Mouse (Mus musculus): ENCODE results near the gene Cubn. TPM values are rescaled to one million over a fixed set of nuclear protein-coding genes. Genes with fewer than 3 reads are reported as not detected.

Cubn gene
- polyA plus RNA-seq, 1 experiment from 2014 or later = 0.40 TPM

- WGBS = 42% methylated on average over 2 of the region's 2 CpGs
- H3K4me3 ChIP-seq (ENCODE audit: low read length) = no peak overlapping the region
- H3K9me3 ChIP-seq (ENCODE audit: control insufficient read depth, low read length) = no peaks in the 10 kb centered on the region
- peak; percentile 28; the same call in 1 of the 2 replicates for ATAC-seq
- H3K4me1 ChIP-seq (ENCODE audit: control insufficient read depth, insufficient read depth, low read depth, low read length) = no peaks in the 10 kb centered on the region
- no peaks in the 10 kb centered on the region for H3K27me3 ChIP-seq (replicated peaks; ENCODE audit: control insufficient read depth, insufficient read depth, low read length)
- H3K4me2 ChIP-seq (ENCODE audit: low read length) = no peak overlapping the region
- H3K27ac ChIP-seq (ENCODE audit: low read depth, low read length) = no peak overlapping the region
- H3K9ac ChIP-seq (ENCODE audit: low read depth, low read length) = no peak overlapping the region
- no peaks in the 10 kb centered on the region for H3K36me3 ChIP-seq (ENCODE audit: control insufficient read depth, insufficient read depth, low read length)
These were observed 35.5 kb upstream of the Cubn start for GRCm38 (mm10) chr2:13527125-13527524.

GRCm38 (mm10) chr2:13526205-13526604 is 34.6 kb upstream of the Cubn start:
- no peaks in the 10 kb centered on the region for H3K36me3 ChIP-seq (ENCODE audit: control insufficient read depth, insufficient read depth, low read length)
- no peaks in the 10 kb centered on the region for H3K4me1 ChIP-seq (ENCODE audit: control insufficient read depth, insufficient read depth, low read depth, low read length)
- H3K9ac ChIP-seq (ENCODE audit: low read depth, low read length) = no peak overlapping the region
- H3K27me3 ChIP-seq (replicated peaks; ENCODE audit: control insufficient read depth, insufficient read depth, low read length) = no peaks in the 10 kb centered on the region
- H3K9me3 ChIP-seq (ENCODE audit: control insufficient read depth, low read length) = no peaks in the 10 kb centered on the region
- no peak overlapping the region for H3K27ac ChIP-seq (ENCODE audit: low read depth, low read length)
- ATAC-seq = no peak
- H3K4me2 ChIP-seq (ENCODE audit: low read length) = no peak overlapping the region
- no peak overlapping the region for H3K4me3 ChIP-seq (ENCODE audit: low read length)
- WGBS = 89% methylated on average over 2 of the region's 2 CpGs

GRCm38 (mm10) chr2:13523540-13524456 is 32.2 kb upstream of the Cubn start:
- no peak overlapping the region for H3K27ac ChIP-seq (ENCODE audit: low read depth, low read length)
- H3K9me3 ChIP-seq (ENCODE audit: control insufficient read depth, low read length) = no peaks in the 10 kb centered on the region
- H3K9ac ChIP-seq (ENCODE audit: low read depth, low read length) = no peak overlapping the region
- H3K4me3 ChIP-seq (ENCODE audit: low read length) = no peak overlapping the region
- no peaks in the 10 kb centered on the region for H3K4me1 ChIP-seq (ENCODE audit: control insufficient read depth, insufficient read depth, low read depth, low read length)
- no peak overlapping the region for H3K4me2 ChIP-seq (ENCODE audit: low read length)
- ATAC-seq = peak; percentile 63; the same call in 1 of the 2 replicates
- 70% methylated on average over 8 of the region's 8 CpGs for WGBS
- H3K27me3 ChIP-seq (replicated peaks; ENCODE audit: control insufficient read depth, insufficient read depth, low read length) = no peaks in the 10 kb centered on the region
- H3K36me3 ChIP-seq (ENCODE audit: control insufficient read depth, insufficient read depth, low read length) = peaks cover 5% of the 10 kb centered on the region; the same call in 1 of the 2 replicates

GRCm38 (mm10) chr2:13522106-13522505 is 30.5 kb upstream of the Cubn start:
- Histone ChIP-seq H3K4me2 (ENCODE audit: low read length) (no peak overlapping the region), H3K9me3 (ENCODE audit: control insufficient read depth, low read length) (no peaks in the 10 kb centered on the region), H3K27ac (ENCODE audit: low read depth, low read length) (no peak overlapping the region), H3K4me1 (ENCODE audit: control insufficient read depth, insufficient read depth, low read depth, low read length) (no peaks in the 10 kb centered on the region), H3K9ac (ENCODE audit: low read depth, low read length) (no peak overlapping the region), H3K27me3 (replicated peaks; ENCODE audit: control insufficient read depth, insufficient read depth, low read length) (no peaks in the 10 kb centered on the region), H3K36me3 (ENCODE audit: control insufficient read depth, insufficient read depth, low read length) (peaks cover 9% of the 10 kb centered on the region; the same call in 1 of the 2 replicates), H3K4me3 (ENCODE audit: low read length) (no peak overlapping the region)
- no peak for ATAC-seq
- 41% methylated on average over 8 of the region's 8 CpGs for WGBS

- H3K9me3 ChIP-seq (ENCODE audit: control insufficient read depth, low read length) = no peaks in the 10 kb centered on the region
- H3K4me3 ChIP-seq (ENCODE audit: low read length) = no peak overlapping the region
- H3K4me1 ChIP-seq (ENCODE audit: control insufficient read depth, insufficient read depth, low read depth, low read length) = no peaks in the 10 kb centered on the region
- peaks cover 14% of the 10 kb centered on the region; the same call in 1 of the 2 replicates for H3K36me3 ChIP-seq (ENCODE audit: control insufficient read depth, insufficient read depth, low read length)
- ATAC-seq = no peak
- WGBS = 64% methylated on average over 4 of the region's 4 CpGs
- no peak overlapping the region for H3K9ac ChIP-seq (ENCODE audit: low read depth, low read length)
- H3K4me2 ChIP-seq (ENCODE audit: low read length) = no peak overlapping the region
- H3K27ac ChIP-seq (ENCODE audit: low read depth, low read length) = no peak overlapping the region
- H3K27me3 ChIP-seq (replicated peaks; ENCODE audit: control insufficient read depth, insufficient read depth, low read length) = no peaks in the 10 kb centered on the region
These were observed 23.3 kb upstream of the Cubn start for GRCm38 (mm10) chr2:13514949-13515348.

GRCm38 (mm10) chr2:13502717-13503116 is 11.1 kb upstream of the Cubn start:
- WGBS = 94% methylated on average over 2 of the region's 2 CpGs
- Histone ChIP-seq H3K4me2 (ENCODE audit: low read length) (no peak overlapping the region), H3K9me3 (ENCODE audit: control insufficient read depth, low read length) (no peaks in the 10 kb centered on the region)

GRCm38 (mm10) chr2:13501553-13501952 is 9.9 kb upstream of the Cubn start:
- Histone ChIP-seq H3K27ac (ENCODE audit: low read depth, low read length) (no peak overlapping the region), H3K4me2 (ENCODE audit: low read length) (no peak overlapping the region), H3K4me3 (ENCODE audit: low read length) (no peak overlapping the region), H3K9ac (ENCODE audit: low read depth, low read length) (no peak overlapping the region), H3K4me1 (ENCODE audit: control insufficient read depth, insufficient read depth, low read depth, low read length) (no peaks in the 10 kb centered on the region), H3K27me3 (replicated peaks; ENCODE audit: control insufficient read depth, insufficient read depth, low read length) (no peaks in the 10 kb centered on the region), H3K36me3 (ENCODE audit: control insufficient read depth, insufficient read depth, low read length) (no peaks in the 10 kb centered on the region), H3K9me3 (ENCODE audit: control insufficient read depth, low read length) (no peaks in the 10 kb centered on the region)
- 36% methylated on average over 5 of the region's 5 CpGs for WGBS
- no peak for ATAC-seq

More at GRCm38 (mm10) chr2:13502717-13503116, 11.1 kb upstream of the Cubn start:
- Histone ChIP-seq H3K36me3 (ENCODE audit: control insufficient read depth, insufficient read depth, low read length) (no peaks in the 10 kb centered on the region), H3K4me3 (ENCODE audit: low read length) (no peak overlapping the region), H3K9ac (ENCODE audit: low read depth, low read length) (no peak overlapping the region), H3K4me1 (ENCODE audit: control insufficient read depth, insufficient read depth, low read depth, low read length) (no peaks in the 10 kb centered on the region), H3K27me3 (replicated peaks; ENCODE audit: control insufficient read depth, insufficient read depth, low read length) (no peaks in the 10 kb centered on the region), H3K27ac (ENCODE audit: low read depth, low read length) (no peak overlapping the region)
- ATAC-seq = no peak

- WGBS = 24% methylated on average over 5 of the region's 5 CpGs
- H3K9ac ChIP-seq (ENCODE audit: low read depth, low read length) = no peak overlapping the region
- H3K27me3 ChIP-seq (replicated peaks; ENCODE audit: control insufficient read depth, insufficient read depth, low read length) = no peaks in the 10 kb centered on the region
- no peak overlapping the region for H3K27ac ChIP-seq (ENCODE audit: low read depth, low read length)
- H3K9me3 ChIP-seq (ENCODE audit: control insufficient read depth, low read length) = no peaks in the 10 kb centered on the region
- ATAC-seq = peak; percentile 84
- no peak overlapping the region for H3K4me3 ChIP-seq (ENCODE audit: low read length)
- no peak overlapping the region for H3K4me2 ChIP-seq (ENCODE audit: low read length)
- H3K4me1 ChIP-seq (ENCODE audit: control insufficient read depth, insufficient read depth, low read depth, low read length) = no peaks in the 10 kb centered on the region
- no peaks in the 10 kb centered on the region for H3K36me3 ChIP-seq (ENCODE audit: control insufficient read depth, insufficient read depth, low read length)
These were observed 8.8 kb upstream of the Cubn start for GRCm38 (mm10) chr2:13500298-13500999.

- no peak for ATAC-seq
- no peaks in the 10 kb centered on the region for H3K36me3 ChIP-seq (ENCODE audit: control insufficient read depth, insufficient read depth, low read length)
- H3K27ac ChIP-seq (ENCODE audit: low read depth, low read length) = no peak overlapping the region
- no peak overlapping the region for H3K9ac ChIP-seq (ENCODE audit: low read depth, low read length)
- H3K4me1 ChIP-seq (ENCODE audit: control insufficient read depth, insufficient read depth, low read depth, low read length) = no peaks in the 10 kb centered on the region
- no peak overlapping the region for H3K4me3 ChIP-seq (ENCODE audit: low read length)
- H3K9me3 ChIP-seq (ENCODE audit: control insufficient read depth, low read length) = no peaks in the 10 kb centered on the region
- no peak overlapping the region for H3K4me2 ChIP-seq (ENCODE audit: low read length)
- no peaks in the 10 kb centered on the region for H3K27me3 ChIP-seq (replicated peaks; ENCODE audit: control insufficient read depth, insufficient read depth, low read length)
- WGBS = 75% methylated on average over 7 of the region's 7 CpGs
These were observed 7.6 kb upstream of the Cubn start for GRCm38 (mm10) chr2:13499196-13499595.

Measured in hindbrain, embryonic 16.5 days (tissue).